Mouse (Mus musculus): Measurements from ENCODE around the gene Fgf14. TPM values are rescaled to one million over a fixed set of nuclear protein-coding genes. Genes with fewer than 3 reads are reported as not detected.

Fgf14 gene
- polyA plus RNA-seq, 1 experiment from 2014 or later: 0.03 TPM

- Histone ChIP-seq H3K9me3 (replicated peaks) (no peaks in the 10 kb centered on the region), H3K4me1 (replicated peaks) (no peaks in the 10 kb centered on the region), H3K27ac (replicated peaks) (no peak overlapping the region), H3K4me3 (replicated peaks) (no peak overlapping the region), H3K36me3 (replicated peaks) (no peaks in the 10 kb centered on the region), H3K4me2 (no peak overlapping the region), H3K9ac (no peak overlapping the region), H3K27me3 (no peaks in the 10 kb centered on the region)
- no peak for ATAC-seq (ENCODE audit: insufficient read depth)
Measured at GRCm38 (mm10) chr14:124287027-124287426, 389.9 kb downstream of the Fgf14 start.

- no peaks in the 10 kb centered on the region for H3K27me3 ChIP-seq
- no peak overlapping the region for H3K9ac ChIP-seq
- H3K4me1 ChIP-seq (replicated peaks): no peaks in the 10 kb centered on the region
- H3K4me2 ChIP-seq: no peak overlapping the region
- H3K27ac ChIP-seq (replicated peaks): no peak overlapping the region
- H3K36me3 ChIP-seq (replicated peaks): no peaks in the 10 kb centered on the region
- no peaks in the 10 kb centered on the region for H3K9me3 ChIP-seq (replicated peaks)
- ATAC-seq (ENCODE audit: insufficient read depth): no peak
- H3K4me3 ChIP-seq (replicated peaks): no peak overlapping the region
Measured at GRCm38 (mm10) chr14:124278384-124278944, 398.5 kb downstream of the Fgf14 start.

- H3K36me3 ChIP-seq (replicated peaks): no peaks in the 10 kb centered on the region
- H3K4me3 ChIP-seq (replicated peaks): no peak overlapping the region
- no peaks in the 10 kb centered on the region for H3K4me1 ChIP-seq (replicated peaks)
- H3K9me3 ChIP-seq (replicated peaks): no peaks in the 10 kb centered on the region
- no peak overlapping the region for H3K4me2 ChIP-seq
- H3K9ac ChIP-seq: no peak overlapping the region
- no peaks in the 10 kb centered on the region for H3K27me3 ChIP-seq
- no peak overlapping the region for H3K27ac ChIP-seq (replicated peaks)
- ATAC-seq (ENCODE audit: insufficient read depth): no peak
Measured at GRCm38 (mm10) chr14:124266977-124267376, 409.9 kb downstream of the Fgf14 start.

GRCm38 (mm10) chr14:124264541-124265059 is 412.3 kb downstream of the Fgf14 start:
- Histone ChIP-seq H3K36me3 (replicated peaks) (no peaks in the 10 kb centered on the region), H3K9me3 (replicated peaks) (no peaks in the 10 kb centered on the region), H3K27ac (replicated peaks) (no peak overlapping the region), H3K4me3 (replicated peaks) (no peak overlapping the region), H3K9ac (no peak overlapping the region), H3K4me1 (replicated peaks) (no peaks in the 10 kb centered on the region), H3K27me3 (no peaks in the 10 kb centered on the region), H3K4me2 (no peak overlapping the region)
- 31% methylated on average over 2 of the region's 2 CpGs for WGBS (ENCODE audit: insufficient replicate concordance)
- ATAC-seq (ENCODE audit: insufficient read depth): no peak

GRCm38 (mm10) chr14:124263199-124263598 is 413.7 kb downstream of the Fgf14 start:
- no peak for ATAC-seq (ENCODE audit: insufficient read depth)
- H3K4me3 ChIP-seq (replicated peaks): no peak overlapping the region
- H3K9me3 ChIP-seq (replicated peaks): no peaks in the 10 kb centered on the region
- H3K36me3 ChIP-seq (replicated peaks): no peaks in the 10 kb centered on the region
- no peak overlapping the region for H3K4me2 ChIP-seq
- H3K9ac ChIP-seq: no peak overlapping the region
- no peaks in the 10 kb centered on the region for H3K27me3 ChIP-seq
- H3K4me1 ChIP-seq (replicated peaks): no peaks in the 10 kb centered on the region
- no peak overlapping the region for H3K27ac ChIP-seq (replicated peaks)

- Histone ChIP-seq H3K4me3 (replicated peaks) (no peak overlapping the region), H3K27ac (replicated peaks) (no peak overlapping the region), H3K9ac (no peak overlapping the region), H3K4me1 (replicated peaks) (no peaks in the 10 kb centered on the region), H3K9me3 (replicated peaks) (no peaks in the 10 kb centered on the region), H3K27me3 (no peaks in the 10 kb centered on the region), H3K36me3 (replicated peaks) (no peaks in the 10 kb centered on the region), H3K4me2 (no peak overlapping the region)
- 48% methylated on average over 1 of the region's 1 CpGs for whole genome bisulfite sequencing (ENCODE audit: insufficient replicate concordance)
- ATAC-seq (ENCODE audit: insufficient read depth): no peak
Measured at GRCm38 (mm10) chr14:124247517-124247916, 429.4 kb downstream of the Fgf14 start.

- 38% methylated on average over 2 of the region's 2 CpGs for WGBS (ENCODE audit: insufficient replicate concordance)
- H3K9ac ChIP-seq: no peak overlapping the region
Measured at GRCm38 (mm10) chr14:124223445-124223844, 453.5 kb downstream of the Fgf14 start.

GRCm38 (mm10) chr14:124222447-124222846 is 454.5 kb downstream of the Fgf14 start:
- Histone ChIP-seq H3K27me3 (no peaks in the 10 kb centered on the region), H3K27ac (replicated peaks) (no peak overlapping the region), H3K4me2 (no peak overlapping the region), H3K36me3 (replicated peaks) (no peaks in the 10 kb centered on the region), H3K4me1 (replicated peaks) (no peaks in the 10 kb centered on the region), H3K9ac (no peak overlapping the region), H3K4me3 (replicated peaks) (no peak overlapping the region), H3K9me3 (replicated peaks) (no peaks in the 10 kb centered on the region)
- no peak for ATAC-seq (ENCODE audit: insufficient read depth)
- 31% methylated on average over 1 of the region's 1 CpGs for WGBS (ENCODE audit: insufficient replicate concordance)

More at GRCm38 (mm10) chr14:124223445-124223844, 453.5 kb downstream of the Fgf14 start:
- ATAC-seq (ENCODE audit: insufficient read depth): no peak
- H3K4me1 ChIP-seq (replicated peaks): no peaks in the 10 kb centered on the region
- no peak overlapping the region for H3K4me2 ChIP-seq
- H3K9me3 ChIP-seq (replicated peaks): no peaks in the 10 kb centered on the region
- no peak overlapping the region for H3K27ac ChIP-seq (replicated peaks)
- H3K27me3 ChIP-seq: no peaks in the 10 kb centered on the region
- H3K36me3 ChIP-seq (replicated peaks): no peaks in the 10 kb centered on the region
- H3K4me3 ChIP-seq (replicated peaks): no peak overlapping the region

- Histone ChIP-seq H3K4me3 (replicated peaks) (no peak overlapping the region), H3K9ac (no peak overlapping the region), H3K9me3 (replicated peaks) (no peaks in the 10 kb centered on the region), H3K36me3 (replicated peaks) (no peaks in the 10 kb centered on the region), H3K4me1 (replicated peaks) (no peaks in the 10 kb centered on the region), H3K27ac (replicated peaks) (no peak overlapping the region), H3K27me3 (no peaks in the 10 kb centered on the region), H3K4me2 (no peak overlapping the region)
- 53% methylated on average over 2 of the region's 2 CpGs for WGBS (ENCODE audit: insufficient replicate concordance)
- ATAC-seq (ENCODE audit: insufficient read depth): no peak
Measured at GRCm38 (mm10) chr14:124220979-124221378, 455.9 kb downstream of the Fgf14 start.

- no peak overlapping the region for H3K4me2 ChIP-seq
- H3K27me3 ChIP-seq: peaks cover 20% of the 10 kb centered on the region
- H3K9ac ChIP-seq: no peak overlapping the region
- 12% methylated on average over 7 of the region's 7 CpGs for WGBS (ENCODE audit: insufficient replicate concordance)
- no peak overlapping the region for H3K27ac ChIP-seq (replicated peaks)
- H3K4me3 ChIP-seq (replicated peaks): no peak overlapping the region
- H3K36me3 ChIP-seq (replicated peaks): no peaks in the 10 kb centered on the region
- no peaks in the 10 kb centered on the region for H3K4me1 ChIP-seq (replicated peaks)
- no peak for ATAC-seq (ENCODE audit: insufficient read depth)
- no peaks in the 10 kb centered on the region for H3K9me3 ChIP-seq (replicated peaks)
Measured at GRCm38 (mm10) chr14:124195806-124196205, 481.1 kb downstream of the Fgf14 start.

- H3K9me3 ChIP-seq (replicated peaks): no peaks in the 10 kb centered on the region
- H3K9ac ChIP-seq: no peak overlapping the region
- no peak overlapping the region for H3K4me2 ChIP-seq
- H3K27me3 ChIP-seq: peaks cover 20% of the 10 kb centered on the region
- 25% methylated on average over 10 of the region's 10 CpGs for WGBS (ENCODE audit: insufficient replicate concordance)
- no peak for ATAC-seq (ENCODE audit: insufficient read depth)
- no peak overlapping the region for H3K27ac ChIP-seq (replicated peaks)
- no peak overlapping the region for H3K4me3 ChIP-seq (replicated peaks)
- H3K4me1 ChIP-seq (replicated peaks): no peaks in the 10 kb centered on the region
- no peaks in the 10 kb centered on the region for H3K36me3 ChIP-seq (replicated peaks)
Measured at GRCm38 (mm10) chr14:124195331-124195730, 481.6 kb downstream of the Fgf14 start.

GRCm38 (mm10) chr14:124192815-124193142 is 484.1 kb downstream of the Fgf14 start:
- WGBS (ENCODE audit: insufficient replicate concordance): 10% methylated on average over 15 of the region's 15 CpGs
- Histone ChIP-seq H3K4me2 (no peak overlapping the region), H3K9ac (no peak overlapping the region), H3K4me3 (replicated peaks) (no peak overlapping the region), H3K27me3 (peaks cover 20% of the 10 kb centered on the region), H3K4me1 (replicated peaks) (no peaks in the 10 kb centered on the region), H3K36me3 (replicated peaks) (no peaks in the 10 kb centered on the region), H3K27ac (replicated peaks) (no peak overlapping the region), H3K9me3 (replicated peaks) (no peaks in the 10 kb centered on the region)
- no peak for ATAC-seq (ENCODE audit: insufficient read depth)
